Mouse (Mus musculus): ENCODE measurements at regions not wholly inside any gene's neighbourhood (a gene's known extent, or its start where the extent isn't known, plus 50 kb on each side); places are given as distances from the start of the nearest gene placed in this dataset.

DNA sequence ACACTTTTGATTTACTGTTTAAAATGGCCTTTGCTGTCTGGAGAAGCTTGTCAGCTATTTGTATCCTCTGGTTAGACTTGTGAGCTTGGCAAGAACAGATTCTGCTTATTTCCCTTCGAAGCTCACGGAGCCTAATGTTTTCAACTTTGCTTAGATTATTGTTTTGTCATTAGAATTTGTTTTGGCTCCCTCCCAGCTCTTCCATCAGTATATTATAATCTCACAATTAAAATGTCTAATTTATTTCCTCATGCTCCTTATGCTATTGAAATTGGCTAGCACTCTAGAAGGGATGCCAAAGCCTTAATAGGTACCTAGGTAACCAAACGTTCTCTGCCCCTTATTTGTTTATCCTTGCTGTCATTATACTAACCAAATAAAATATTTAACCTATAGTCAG, 171.9 kb downstream of the Irx2 start:
- H3K36me3 ChIP-seq (ENCODE audit: control insufficient read depth, insufficient read depth, low read length): no peaks in the 10 kb centered on the region
- H3K27ac ChIP-seq (ENCODE audit: insufficient read depth, low read depth, low read length): no peak overlapping the region
- 55% methylated on average over 3 of the region's 3 CpGs for WGBS
- no peak overlapping the region for H3K4me3 ChIP-seq (ENCODE audit: insufficient read depth, low read depth, low read length)
- H3K4me1 ChIP-seq (ENCODE audit: control insufficient read depth, insufficient read depth, low read length): no peaks in the 10 kb centered on the region
- no peak for TF ChIP-seq POLR2A (IDR thresholded peaks at IDR 0.05; ENCODE audit: low read depth, low read length)
- no peaks in the 10 kb centered on the region; the same call in 1 of the 2 replicates for H3K27me3 ChIP-seq (replicated peaks; ENCODE audit: control insufficient read depth, insufficient read depth, low read length)
- DNase-seq: no peak

DNA sequence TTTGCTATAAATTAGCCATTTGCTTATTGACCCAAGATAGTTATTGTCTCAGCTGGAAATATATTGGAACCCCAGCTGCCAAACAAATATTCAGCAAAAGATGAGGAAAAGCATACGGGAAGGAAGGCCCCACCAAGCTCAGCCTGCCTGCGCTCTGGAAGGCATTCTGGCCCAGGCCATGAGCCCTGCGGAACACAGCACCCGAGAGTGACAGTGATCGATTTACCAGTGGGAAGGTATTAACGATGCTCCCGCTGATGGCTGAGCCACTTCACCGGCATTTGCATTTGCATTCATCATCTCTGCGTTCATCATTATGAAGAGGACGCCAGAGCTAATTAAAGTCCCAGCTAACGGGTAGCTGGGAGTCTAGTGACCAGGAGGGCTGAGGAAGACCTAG, 174.8 kb downstream of the Irx2 start:
- Histone ChIP-seq H3K4me1 (ENCODE audit: control insufficient read depth, insufficient read depth, low read length) (no peaks in the 10 kb centered on the region), H3K27ac (ENCODE audit: insufficient read depth, low read depth, low read length) (no peak overlapping the region), H3K4me3 (ENCODE audit: insufficient read depth, low read depth, low read length) (no peak overlapping the region), H3K36me3 (ENCODE audit: control insufficient read depth, insufficient read depth, low read length) (no peaks in the 10 kb centered on the region), H3K27me3 (replicated peaks; ENCODE audit: control insufficient read depth, insufficient read depth, low read length) (no peaks in the 10 kb centered on the region; the same call in 1 of the 2 replicates)
- 52% methylated on average over 11 of the region's 11 CpGs for whole genome bisulfite sequencing
- no peak for DNase-seq
- TF ChIP-seq POLR2A (IDR thresholded peaks at IDR 0.05; ENCODE audit: low read depth, low read length): no peak

DNA sequence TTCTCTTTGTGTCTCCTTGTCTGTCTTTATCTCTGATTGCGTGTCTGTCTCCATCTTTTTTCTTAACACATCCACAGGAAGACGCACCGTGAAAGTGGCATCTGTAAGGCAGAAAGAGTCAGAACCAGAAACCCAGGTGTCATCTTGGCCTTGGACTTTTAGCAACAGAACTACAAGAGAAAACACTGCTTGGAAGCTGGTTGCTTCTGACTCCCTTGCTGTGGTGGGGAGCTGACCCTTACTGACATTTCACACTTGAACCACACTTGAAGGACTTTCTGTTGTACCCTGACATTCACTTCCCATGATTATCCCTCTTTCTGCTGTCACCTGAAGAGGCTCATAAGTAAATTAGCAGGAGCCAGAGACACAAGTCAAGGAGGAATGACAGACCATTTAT, 180.6 kb downstream of the Irx2 start:
- Histone ChIP-seq H3K27me3 (replicated peaks; ENCODE audit: control insufficient read depth, insufficient read depth, low read length) (no peaks in the 10 kb centered on the region; the same call in 1 of the 2 replicates), H3K4me3 (ENCODE audit: insufficient read depth, low read depth, low read length) (no peak overlapping the region), H3K27ac (ENCODE audit: insufficient read depth, low read depth, low read length) (no peak overlapping the region), H3K4me1 (ENCODE audit: control insufficient read depth, insufficient read depth, low read length) (no peaks in the 10 kb centered on the region), H3K36me3 (ENCODE audit: control insufficient read depth, insufficient read depth, low read length) (no peaks in the 10 kb centered on the region)
- 92% methylated on average over 3 of the region's 3 CpGs for WGBS
- TF ChIP-seq POLR2A (IDR thresholded peaks at IDR 0.05; ENCODE audit: low read depth, low read length) (no peak), CTCF (conservative IDR thresholded peaks at IDR 0.05; ENCODE audit: insufficient read depth, insufficient read length, low read depth, low read length) (no peak)
- DNase-seq: no peak

- TF ChIP-seq CTCF (conservative IDR thresholded peaks at IDR 0.05; ENCODE audit: insufficient read depth, insufficient read length, low read depth, low read length) (no peak), POLR2A (IDR thresholded peaks at IDR 0.05; ENCODE audit: low read depth, low read length) (no peak)
- H3K4me1 ChIP-seq (ENCODE audit: control insufficient read depth, insufficient read depth, low read length): no peaks in the 10 kb centered on the region
- WGBS: 79% methylated on average over 1 of the region's 1 CpGs
- DNase-seq: no peak
- no peak overlapping the region for H3K4me3 ChIP-seq (ENCODE audit: insufficient read depth, low read depth, low read length)
- H3K36me3 ChIP-seq (ENCODE audit: control insufficient read depth, insufficient read depth, low read length): no peaks in the 10 kb centered on the region
- no peak overlapping the region for H3K27ac ChIP-seq (ENCODE audit: insufficient read depth, low read depth, low read length)
- no peaks in the 10 kb centered on the region for H3K27me3 ChIP-seq (replicated peaks; ENCODE audit: control insufficient read depth, insufficient read depth, low read length)
Measured at GRCm38 (mm10) chr13:72810626-72811025, 182.0 kb downstream of the Irx2 start.

DNA sequence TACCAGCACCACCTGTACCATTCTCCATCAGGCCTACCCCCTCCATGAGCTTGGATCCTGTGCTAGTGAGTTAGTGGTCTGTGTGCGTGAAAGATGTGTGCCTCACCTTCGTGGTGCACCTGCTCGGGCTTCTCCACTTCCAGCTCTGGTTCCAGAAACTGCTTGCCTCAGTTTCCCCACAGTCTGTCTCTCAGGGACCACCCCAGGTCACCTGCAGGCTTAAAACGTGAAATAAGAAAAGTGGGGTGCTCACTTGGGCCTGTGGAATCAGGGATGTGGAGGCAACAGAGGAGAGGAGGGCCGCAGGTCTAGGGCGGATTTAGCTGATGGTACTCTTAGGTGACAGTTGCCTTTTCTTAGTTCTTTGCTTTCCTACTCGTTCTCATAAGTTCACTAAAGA, 186.0 kb downstream of the Irx2 start:
- no peak overlapping the region for H3K4me3 ChIP-seq (ENCODE audit: insufficient read depth, low read depth, low read length)
- no peak for DNase-seq
- no peaks in the 10 kb centered on the region for H3K4me1 ChIP-seq (ENCODE audit: control insufficient read depth, insufficient read depth, low read length)
- H3K27ac ChIP-seq (ENCODE audit: insufficient read depth, low read depth, low read length): no peak overlapping the region
- WGBS: 55% methylated on average over 7 of the region's 7 CpGs
- no peaks in the 10 kb centered on the region for H3K27me3 ChIP-seq (replicated peaks; ENCODE audit: control insufficient read depth, insufficient read depth, low read length)
- no peaks in the 10 kb centered on the region for H3K36me3 ChIP-seq (ENCODE audit: control insufficient read depth, insufficient read depth, low read length)
- TF ChIP-seq CTCF (conservative IDR thresholded peaks at IDR 0.05; ENCODE audit: insufficient read depth, insufficient read length, low read depth, low read length) (no peak), POLR2A (IDR thresholded peaks at IDR 0.05; ENCODE audit: low read depth, low read length) (no peak)

- no peak for TF ChIP-seq CTCF (conservative IDR thresholded peaks at IDR 0.05; ENCODE audit: insufficient read depth, insufficient read length, low read depth, low read length)
- TF ChIP-seq POLR2A (IDR thresholded peaks at IDR 0.05; ENCODE audit: low read depth, low read length): no peak
- H3K4me3 ChIP-seq (ENCODE audit: insufficient read depth, low read depth, low read length): no peak overlapping the region
- no peaks in the 10 kb centered on the region for H3K27me3 ChIP-seq (replicated peaks; ENCODE audit: control insufficient read depth, insufficient read depth, low read length)
- WGBS: 5% methylated on average over 4 of the region's 4 CpGs
- H3K27ac ChIP-seq (ENCODE audit: insufficient read depth, low read depth, low read length): no peak overlapping the region
- H3K36me3 ChIP-seq (ENCODE audit: control insufficient read depth, insufficient read depth, low read length): no peaks in the 10 kb centered on the region
- H3K4me1 ChIP-seq (ENCODE audit: control insufficient read depth, insufficient read depth, low read length): no peaks in the 10 kb centered on the region
- DNase-seq: peak; percentile 62
Measured at GRCm38 (mm10) chr13:72815236-72815932, 186.8 kb downstream of the Irx2 start.

DNA sequence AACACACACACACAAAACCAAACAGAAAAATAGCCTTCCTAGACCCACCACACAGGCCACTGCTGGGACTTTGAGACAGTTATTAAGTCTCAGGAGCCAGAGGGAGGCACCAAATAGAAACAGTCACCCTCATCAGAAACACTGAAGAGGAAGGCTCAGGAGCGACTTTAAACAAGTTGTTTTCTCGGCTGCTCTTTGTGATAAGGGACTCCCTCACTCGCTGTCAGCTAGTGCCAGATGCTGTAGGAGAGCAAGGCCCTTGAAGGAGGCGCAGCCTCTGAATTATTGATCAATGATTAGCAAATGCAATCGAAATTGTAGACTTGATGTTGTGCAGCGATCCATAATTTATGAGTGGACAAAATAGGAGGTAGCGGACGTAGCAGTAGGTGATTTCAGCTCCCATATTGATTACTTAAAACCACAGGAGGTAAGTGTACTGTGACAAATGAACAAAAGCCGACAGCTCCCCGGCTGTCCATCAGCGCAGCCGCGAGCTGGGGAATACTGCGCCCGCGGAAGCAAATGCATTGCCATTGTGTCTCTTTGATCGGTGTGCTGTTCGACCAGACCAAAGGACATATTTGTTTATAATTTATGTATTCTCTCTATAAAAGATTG, 187.4 kb downstream of the Irx2 start:
- Histone ChIP-seq H3K4me3 (ENCODE audit: insufficient read depth, low read depth, low read length) (no peak overlapping the region), H3K27ac (ENCODE audit: insufficient read depth, low read depth, low read length) (no peak overlapping the region), H3K27me3 (replicated peaks; ENCODE audit: control insufficient read depth, insufficient read depth, low read length) (no peaks in the 10 kb centered on the region), H3K36me3 (ENCODE audit: control insufficient read depth, insufficient read depth, low read length) (no peaks in the 10 kb centered on the region), H3K4me1 (ENCODE audit: control insufficient read depth, insufficient read depth, low read length) (no peaks in the 10 kb centered on the region)
- 6% methylated on average over 18 of the region's 18 CpGs for WGBS
- no peak for DNase-seq
- TF ChIP-seq CTCF (conservative IDR thresholded peaks at IDR 0.05; ENCODE audit: insufficient read depth, insufficient read length, low read depth, low read length) (no peak), POLR2A (IDR thresholded peaks at IDR 0.05; ENCODE audit: low read depth, low read length) (no peak)
